Comparison of ENCODE assay signal across 8 mouse cellular contexts in the genomic region with DNA sequence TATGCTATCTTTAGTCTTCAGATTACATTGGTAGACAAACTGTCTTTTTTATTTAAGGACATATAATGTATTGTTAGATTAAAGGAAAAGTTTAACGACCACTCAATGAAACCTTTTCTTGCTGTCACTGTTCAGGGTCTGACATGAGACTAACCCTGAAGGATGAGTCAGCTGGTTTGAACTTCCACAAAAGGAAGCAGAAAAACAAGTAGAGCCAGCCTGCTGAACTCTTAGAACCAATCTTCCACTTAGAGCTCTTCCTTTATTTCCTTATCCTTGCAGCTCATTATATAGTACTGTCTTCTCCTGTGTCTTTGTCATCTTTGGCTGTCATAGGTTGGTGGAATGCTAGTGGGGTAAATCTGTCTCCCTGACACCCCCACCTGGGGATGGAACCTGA. TPM values are rescaled to one million over a fixed set of nuclear protein-coding genes. Genes with fewer than 3 reads are reported as not detected.
DNase-seq lines count a peak whose midpoint lies in the region; ATAC-seq and TF ChIP-seq lines count a peak whose summit lies in the region.

No protein-coding gene starts in this region.

- ATAC-seq in kidney, postnatal 0 days (replicated peaks; ENCODE audit: low FRiP score, low read depth) = no peak
- no peak for ATAC-seq in embryonic facial prominence, embryonic 13.5 days (ENCODE audit: insufficient number of reproducible peaks, insufficient read depth, low FRiP score, low TSS enrichment, low read depth)
- ATAC-seq in intestine, postnatal 0 days = no peak
- ATAC-seq in neural tube, embryonic 13.5 days (ENCODE audit: low read depth) = no peak

- 0 out of 2 replicates have a peak overlapping the region, but pooled peaks have one; percentile 2 for H3K4me3 ChIP-seq in kidney, postnatal 0 days (replicated peaks; ENCODE audit: low read depth, low read length)
- peak overlapping the region; percentile 75 for H3K4me3 ChIP-seq in embryonic facial prominence, embryonic 13.5 days
- peak overlapping the region; percentile 66 for H3K4me3 ChIP-seq in intestine, postnatal 0 days (ENCODE audit: low read depth, low read length)
- H3K4me3 ChIP-seq in neural tube, embryonic 13.5 days = peak overlapping the region; percentile 75

- no peak for TF ChIP-seq CTCF in kidney, postnatal 0 days (IDR thresholded peaks at IDR 0.05; ENCODE audit: low read depth)
- no peak for TF ChIP-seq CTCF in intestine, postnatal 0 days (IDR thresholded peaks at IDR 0.05; ENCODE audit: low read depth)

- DNase-seq in kidney, postnatal 0 days (ENCODE audit: low spot score) = peak; percentile 22
- DNase-seq in kidney, postnatal 36 days = no peak
- DNase-seq in adrenal gland, adult 18-20 months (ENCODE audit: low spot score in 2 of 2) = no peak
- no peak for DNase-seq in ovary, adult 18-20 months (ENCODE audit: low spot score)
- no peak for DNase-seq in kidney, adult 18-20 months

- WGBS in kidney, postnatal 0 days = 41% methylated on average over 1 of the region's 1 CpGs
- WGBS in embryonic facial prominence, embryonic 13.5 days = 60% methylated on average over 1 of the region's 1 CpGs
- 6% methylated on average over 1 of the region's 1 CpGs for WGBS in intestine, postnatal 0 days
- 78% methylated on average over 1 of the region's 1 CpGs for WGBS in neural tube, embryonic 13.5 days

- 0 out of 2 replicates have a peak, but pooled peaks cover 8% of the 10 kb centered on the region for H3K4me1 ChIP-seq in kidney, postnatal 0 days (replicated peaks; ENCODE audit: insufficient read depth, low read length)
- peaks cover 17% of the 10 kb centered on the region for H3K4me1 ChIP-seq in embryonic facial prominence, embryonic 13.5 days
- H3K4me1 ChIP-seq in intestine, postnatal 0 days (replicated peaks; ENCODE audit: control insufficient read depth, insufficient read depth, low read length) = peaks cover 12% of the 10 kb centered on the region
- peaks cover 24% of the 10 kb centered on the region for H3K4me1 ChIP-seq in neural tube, embryonic 13.5 days (replicated peaks)

- peak overlapping the region; percentile 27 for H3K4me2 ChIP-seq in kidney, postnatal 0 days (ENCODE audit: low read length)
- peak overlapping the region; percentile 89 for H3K4me2 ChIP-seq in embryonic facial prominence, embryonic 13.5 days
- peak overlapping the region; percentile 83 for H3K4me2 ChIP-seq in intestine, postnatal 0 days (replicated peaks; ENCODE audit: low read depth)
- H3K4me2 ChIP-seq in neural tube, embryonic 13.5 days = peak overlapping the region; percentile 91

- H3K27me3 ChIP-seq in kidney, postnatal 0 days (ENCODE audit: insufficient read depth, low read length) = no peaks in the 10 kb centered on the region
- no peaks in the 10 kb centered on the region for H3K27me3 ChIP-seq in embryonic facial prominence, embryonic 13.5 days
- H3K27me3 ChIP-seq in intestine, postnatal 0 days (replicated peaks; ENCODE audit: control insufficient read depth, insufficient read depth, low read length) = no peaks in the 10 kb centered on the region
- H3K27me3 ChIP-seq in neural tube, embryonic 13.5 days = no peaks in the 10 kb centered on the region

- H3K9me3 ChIP-seq in kidney, postnatal 0 days (replicated peaks; ENCODE audit: low read length) = no peaks in the 10 kb centered on the region
- H3K9me3 ChIP-seq in embryonic facial prominence, embryonic 13.5 days = no peaks in the 10 kb centered on the region
- no peaks in the 10 kb centered on the region for H3K9me3 ChIP-seq in intestine, postnatal 0 days (ENCODE audit: control insufficient read depth)
- no peaks in the 10 kb centered on the region for H3K9me3 ChIP-seq in neural tube, embryonic 13.5 days

- H3K9ac ChIP-seq in kidney, postnatal 0 days (ENCODE audit: low read depth, low read length) = no peak overlapping the region
- no peak overlapping the region for H3K9ac ChIP-seq in embryonic facial prominence, embryonic 13.5 days
- H3K9ac ChIP-seq in intestine, postnatal 0 days (ENCODE audit: low read depth, low read length) = 0 out of 2 replicates have a peak overlapping the region, but pooled peaks have one; percentile 22
- H3K9ac ChIP-seq in neural tube, embryonic 13.5 days = peak overlapping the region; percentile 38; the same call in 1 of the 2 replicates

- no peak overlapping the region for H3K27ac ChIP-seq in kidney, postnatal 0 days
- no peak overlapping the region for H3K27ac ChIP-seq in embryonic facial prominence, embryonic 13.5 days
- peak overlapping the region; percentile 50; the same call in 1 of the 2 replicates for H3K27ac ChIP-seq in intestine, postnatal 0 days (ENCODE audit: low read depth, low read length)
- no peak overlapping the region for H3K27ac ChIP-seq in neural tube, embryonic 13.5 days (replicated peaks)

- peaks cover 23% of the 10 kb centered on the region; the same call in 1 of the 2 replicates for H3K36me3 ChIP-seq in kidney, postnatal 0 days (ENCODE audit: insufficient read depth, low read length)
- peaks cover 52% of the 10 kb centered on the region for H3K36me3 ChIP-seq in embryonic facial prominence, embryonic 13.5 days
- H3K36me3 ChIP-seq in intestine, postnatal 0 days (ENCODE audit: control insufficient read depth, insufficient read depth) = peaks cover 27% of the 10 kb centered on the region; the same call in 1 of the 2 replicates
- H3K36me3 ChIP-seq in neural tube, embryonic 13.5 days = peaks cover 33% of the 10 kb centered on the region

RNA-seq across cellular contexts. Expression of gene Rit1, which starts 1.2 kb away (rescaled TPM):
- polyA plus RNA-seq in kidney, postnatal 0 days (2015; fragmentation: Nextera tagmentation; extraction: Ambion mirVana) = 58.6 and 62.5 TPM in 2 replicates
- 51.4 and 54.4 TPM in 2 replicates for polyA plus RNA-seq in embryonic facial prominence, embryonic 13.5 days (2015; fragmentation: Nextera tagmentation; extraction: Ambion mirVana)
- polyA plus RNA-seq in intestine, postnatal 0 days (2015; fragmentation: Nextera tagmentation; extraction: Ambion mirVana) = 48.8 and 50.2 TPM in 2 replicates
- polyA plus RNA-seq in neural tube, embryonic 13.5 days (2015; fragmentation: Nextera tagmentation; extraction: Ambion mirVana) = 60.7 and 65.0 TPM in 2 replicates
- total RNA-seq in adrenal gland, adult 18-20 months (2021) = 10 to 100 TPM; 52.2 to 59.9 TPM

RNA-seq across cellular contexts. Expression of gene Khdc4, which starts 32.2 kb away (rescaled TPM):
- polyA plus RNA-seq in kidney, postnatal 0 days (2015; fragmentation: Nextera tagmentation; extraction: Ambion mirVana) = 71.4 and 72.1 TPM in 2 replicates
- polyA plus RNA-seq in embryonic facial prominence, embryonic 13.5 days (2015; fragmentation: Nextera tagmentation; extraction: Ambion mirVana) = 92.5 and 106 TPM in 2 replicates
- polyA plus RNA-seq in intestine, postnatal 0 days (2015; fragmentation: Nextera tagmentation; extraction: Ambion mirVana) = 35.7 and 38.6 TPM in 2 replicates
- polyA plus RNA-seq in neural tube, embryonic 13.5 days (2015; fragmentation: Nextera tagmentation; extraction: Ambion mirVana) = 95.0 and 104 TPM in 2 replicates
- 10 to 100 TPM; 65.1 to 67.4 TPM for total RNA-seq in adrenal gland, adult 18-20 months (2021)

RNA-seq across cellular contexts. Expression of gene Syt11, which starts 57.1 kb away (rescaled TPM):
- 8.8 and 9.1 TPM in 2 replicates for polyA plus RNA-seq in kidney, postnatal 0 days (2015; fragmentation: Nextera tagmentation; extraction: Ambion mirVana)
- polyA plus RNA-seq in embryonic facial prominence, embryonic 13.5 days (2015; fragmentation: Nextera tagmentation; extraction: Ambion mirVana) = 16.9 and 19.7 TPM in 2 replicates
- 8.6 and 10.1 TPM in 2 replicates for polyA plus RNA-seq in intestine, postnatal 0 days (2015; fragmentation: Nextera tagmentation; extraction: Ambion mirVana)
- polyA plus RNA-seq in neural tube, embryonic 13.5 days (2015; fragmentation: Nextera tagmentation; extraction: Ambion mirVana) = 234 and 259 TPM in 2 replicates
- 1 to 10 TPM; 8.3 to 10.0 TPM for total RNA-seq in adrenal gland, adult 18-20 months (2021)

Comparison
In these comparisons a context has a peak if more than half of its experiments do, and no peak if none do; other contexts are left out.
1. H3K4me2 ChIP-seq: peak in every context shown above with its lines; median percentile 91 in neural tube, embryonic 13.5 days; 89 in embryonic facial prominence, embryonic 13.5 days; 83 in intestine, postnatal 0 days; 27 in kidney, postnatal 0 days.
2. H3K4me3 ChIP-seq: peak in every context shown above with its lines; median percentile 75 in embryonic facial prominence, embryonic 13.5 days; 75 in neural tube, embryonic 13.5 days; 66 in intestine, postnatal 0 days; 2 in kidney, postnatal 0 days.
3. H3K9ac ChIP-seq: peak in intestine, postnatal 0 days (single experiment) and neural tube, embryonic 13.5 days (single experiment); none in kidney, postnatal 0 days (single experiment) and embryonic facial prominence, embryonic 13.5 days (single experiment).
4. RNA of gene Syt11, which starts 57.1 kb away (polyA plus RNA-seq): 234 to 259 TPM in neural tube, embryonic 13.5 days; 16.9 to 19.7 TPM in embryonic facial prominence, embryonic 13.5 days, 8.8 to 9.1 TPM in kidney, postnatal 0 days and 8.6 to 10.1 TPM in intestine, postnatal 0 days; every median in the first group is over 10 times any median in the second.